Mouse (Mus musculus): Measurements from ENCODE around the gene Prkar2a.

Prkar2a gene

GRCm38 (mm10) chr9:108692226-108693041 is 3.3 kb downstream of the Prkar2a start:
- peak; percentile 79 for DNase-seq (ENCODE audit: low read depth, low spot score)

- DNase-seq (ENCODE audit: low read depth, low spot score): no peak
These were observed 4.8 kb downstream of the Prkar2a start for GRCm38 (mm10) chr9:108693946-108694345.

GRCm38 (mm10) chr9:108694533-108694932 is 5.4 kb downstream of the Prkar2a start:
- DNase-seq (ENCODE audit: low read depth, low spot score): no peak

- DNase-seq (ENCODE audit: low read depth, low spot score): peak; percentile 62
These were observed 13.4 kb downstream of the Prkar2a start for GRCm38 (mm10) chr9:108702476-108702875.

DNA sequence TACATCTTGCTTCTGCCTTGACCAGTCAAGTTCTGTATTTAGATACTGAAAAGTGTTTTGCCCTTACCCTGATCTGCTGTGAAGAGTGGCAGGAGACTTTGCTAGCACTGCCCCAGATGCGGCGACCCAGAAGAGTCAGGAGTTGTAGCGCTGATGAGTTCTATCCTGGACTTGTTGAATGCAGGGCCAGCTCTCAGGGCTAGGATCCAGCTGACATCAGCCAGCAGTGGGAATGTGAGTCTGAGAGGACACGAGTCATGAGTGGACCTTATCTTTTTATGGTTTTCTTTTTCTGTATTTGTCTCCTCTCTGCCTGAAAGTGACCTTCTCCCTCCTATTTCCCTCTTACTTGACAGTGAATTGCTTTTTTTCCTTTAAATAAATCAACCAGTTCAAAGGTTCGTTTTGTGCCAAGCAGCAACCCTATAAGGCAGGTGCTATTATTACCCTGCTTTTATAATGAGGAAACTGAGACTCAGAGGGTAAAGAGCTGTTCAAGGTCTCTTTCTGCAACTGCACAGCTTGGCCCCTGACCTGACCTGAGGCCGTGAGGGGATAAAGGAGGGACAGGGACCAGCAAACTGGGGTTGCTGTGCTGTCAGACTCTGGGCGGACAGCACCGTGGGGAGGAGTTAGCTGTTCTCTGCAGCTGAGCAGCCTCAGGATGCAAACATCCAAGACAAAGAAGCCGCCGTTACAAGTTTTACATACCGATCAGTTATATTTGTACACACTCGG is 14.4 kb downstream of the Prkar2a start:
- DNase-seq (ENCODE audit: low read depth, low spot score): peak; percentile 59

- DNase-seq (ENCODE audit: low read depth, low spot score): peak; percentile 39
These were observed 15.5 kb downstream of the Prkar2a start for GRCm38 (mm10) chr9:108704591-108704990.

DNA sequence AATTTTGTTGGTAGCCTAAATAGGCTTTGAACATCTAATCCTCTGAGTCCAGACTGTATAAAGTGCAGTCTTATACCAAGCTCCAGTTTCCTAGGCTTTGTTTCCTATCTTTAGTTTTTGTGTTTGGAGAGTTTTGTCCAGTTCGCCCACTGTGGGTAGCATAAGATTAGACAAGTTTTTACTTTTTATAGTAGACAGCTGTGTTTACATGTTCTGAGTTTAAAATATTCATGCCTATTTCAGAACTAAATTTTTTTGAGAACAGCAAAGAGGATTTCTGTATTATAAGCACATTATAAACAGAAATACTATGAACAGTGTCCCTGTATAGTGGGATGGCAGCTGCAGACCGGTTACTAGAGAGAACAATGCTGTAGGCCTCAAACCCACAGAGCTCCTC is 18.1 kb downstream of the Prkar2a start:
- DNase-seq (ENCODE audit: low read depth, low spot score): no peak

GRCm38 (mm10) chr9:108708833-108709232 is 19.7 kb downstream of the Prkar2a start:
- no peak for DNase-seq (ENCODE audit: low read depth, low spot score)

GRCm38 (mm10) chr9:108710767-108711166 is 21.7 kb downstream of the Prkar2a start:
- DNase-seq (ENCODE audit: low read depth, low spot score): peak; percentile 72

DNA sequence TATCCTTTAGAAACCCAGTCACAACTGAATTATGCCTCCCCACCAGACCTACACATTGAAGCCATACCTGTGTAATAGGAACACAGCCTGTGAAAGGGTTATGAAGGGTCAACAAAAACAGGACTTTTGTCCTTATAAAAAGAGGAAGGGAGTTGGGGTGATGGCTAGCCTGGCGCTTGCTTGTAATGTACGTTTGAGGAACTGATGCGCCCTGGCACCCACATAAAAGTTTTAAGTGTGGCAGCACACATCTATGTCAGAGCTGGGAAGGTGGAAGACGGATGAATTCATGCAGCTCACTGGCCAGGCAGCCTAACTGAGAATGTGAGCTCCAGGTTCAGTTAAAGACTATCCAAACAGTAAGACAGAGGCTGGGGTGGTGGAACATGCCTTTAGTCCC is 27.1 kb downstream of the Prkar2a start:
- no peak for DNase-seq (ENCODE audit: low read depth, low spot score)

GRCm38 (mm10) chr9:108723751-108724150 is 34.6 kb downstream of the Prkar2a start:
- DNase-seq (ENCODE audit: low read depth, low spot score): peak; percentile 74

- DNase-seq (ENCODE audit: low read depth, low spot score): peak; percentile 47
These were observed 37.0 kb downstream of the Prkar2a start for GRCm38 (mm10) chr9:108726116-108726515.

- no peak for DNase-seq (ENCODE audit: low read depth, low spot score)
These were observed 39.9 kb downstream of the Prkar2a start for GRCm38 (mm10) chr9:108729050-108729449.

GRCm38 (mm10) chr9:108732462-108732861 is 43.3 kb downstream of the Prkar2a start:
- DNase-seq (ENCODE audit: low read depth, low spot score): no peak

DNA sequence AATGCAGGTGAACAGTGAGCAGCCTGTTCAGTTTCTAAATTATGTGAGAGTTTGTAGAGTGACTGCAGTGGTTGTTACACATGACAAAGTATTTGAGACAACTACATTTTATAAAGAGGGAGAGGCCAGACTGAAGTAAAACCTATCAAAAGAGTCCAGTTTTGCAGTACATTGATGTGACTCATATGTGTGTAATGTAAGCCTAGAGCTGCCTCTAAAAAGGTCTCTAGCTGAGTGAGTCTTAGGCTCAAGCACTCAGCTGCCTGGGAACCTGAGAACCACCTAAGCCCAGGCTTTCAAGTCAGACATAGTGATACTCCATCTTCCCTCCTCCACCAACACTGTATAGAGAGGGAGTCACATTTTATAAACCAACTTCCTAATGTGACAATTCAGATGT is 45.5 kb downstream of the Prkar2a start:
- no peak for DNase-seq (ENCODE audit: low read depth, low spot score)

DNA sequence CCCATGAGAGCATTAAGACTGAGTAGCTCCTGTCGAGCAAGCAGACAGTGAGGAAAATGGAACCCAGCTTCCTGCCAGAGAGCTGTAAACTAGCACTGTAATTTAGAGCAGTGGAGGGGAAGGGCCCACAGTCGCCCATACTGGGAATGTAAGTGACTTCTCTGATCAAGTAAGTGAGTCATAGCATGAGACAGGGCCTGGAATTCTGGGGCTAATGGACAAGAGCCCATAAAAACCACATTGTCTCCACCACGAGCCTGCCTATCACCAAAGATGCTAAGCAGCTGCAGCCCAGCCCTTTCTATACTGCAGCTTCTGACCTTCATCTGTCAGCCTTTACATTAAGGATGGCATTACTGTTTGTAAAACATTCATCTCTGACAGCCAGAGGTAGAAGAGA is 50.1 kb downstream of the Prkar2a start:
- DNase-seq (ENCODE audit: low read depth, low spot score): no peak

- no peak for DNase-seq (ENCODE audit: low read depth, low spot score)
These were observed 50.9 kb downstream of the Prkar2a start for GRCm38 (mm10) chr9:108740062-108740461.

DNA sequence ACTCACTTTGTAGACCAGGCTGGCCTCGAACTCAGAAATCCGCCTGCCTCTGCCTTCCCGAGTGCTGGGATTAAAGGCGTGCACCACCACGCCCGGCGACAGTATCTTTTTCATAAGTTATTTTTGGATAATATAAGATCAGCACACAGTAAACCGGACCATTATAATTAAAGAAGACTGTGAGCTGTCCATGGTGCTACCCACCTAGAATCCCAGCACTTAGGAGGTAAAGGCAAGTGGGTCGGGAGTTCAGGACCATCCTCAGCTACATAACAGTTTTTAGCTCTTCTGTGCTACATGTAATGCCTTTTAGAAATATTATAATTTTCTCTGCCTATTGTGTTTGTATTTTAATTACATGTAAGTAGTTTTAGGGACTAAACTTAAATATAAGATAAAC is 52.9 kb downstream of the Prkar2a start:
- DNase-seq (ENCODE audit: low read depth, low spot score): no peak

DNA sequence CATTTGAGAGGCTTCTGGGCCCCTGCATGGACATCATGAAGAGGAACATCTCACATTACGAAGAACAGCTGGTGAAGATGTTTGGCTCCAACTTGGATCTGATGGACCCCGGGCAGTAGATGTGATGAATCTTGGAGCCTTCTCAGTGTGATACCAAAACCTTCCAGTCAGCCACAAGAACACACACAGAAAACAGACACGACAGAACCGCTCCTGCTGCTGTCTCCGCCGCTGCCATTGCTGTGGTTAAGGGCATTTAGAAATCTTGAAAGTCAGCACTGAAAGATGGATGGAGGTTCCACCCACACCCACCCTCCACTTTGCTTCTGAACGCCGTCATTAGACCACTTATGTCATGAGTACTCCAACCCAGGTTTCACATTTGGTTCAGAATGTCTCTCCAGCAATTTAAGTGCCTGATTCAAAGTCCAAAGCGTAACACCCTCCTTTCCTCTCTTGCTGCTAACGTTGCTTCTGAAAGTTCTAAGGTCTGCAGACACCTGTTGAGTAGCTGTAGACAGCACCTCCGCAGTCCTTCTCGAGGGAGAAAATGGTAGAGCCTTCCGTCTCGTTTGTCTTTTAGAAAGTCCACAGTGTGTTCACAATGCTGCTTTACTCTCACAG is 57.9 kb downstream of the Prkar2a start:
- DNase-seq (ENCODE audit: low read depth, low spot score): peak; percentile 55

DNA sequence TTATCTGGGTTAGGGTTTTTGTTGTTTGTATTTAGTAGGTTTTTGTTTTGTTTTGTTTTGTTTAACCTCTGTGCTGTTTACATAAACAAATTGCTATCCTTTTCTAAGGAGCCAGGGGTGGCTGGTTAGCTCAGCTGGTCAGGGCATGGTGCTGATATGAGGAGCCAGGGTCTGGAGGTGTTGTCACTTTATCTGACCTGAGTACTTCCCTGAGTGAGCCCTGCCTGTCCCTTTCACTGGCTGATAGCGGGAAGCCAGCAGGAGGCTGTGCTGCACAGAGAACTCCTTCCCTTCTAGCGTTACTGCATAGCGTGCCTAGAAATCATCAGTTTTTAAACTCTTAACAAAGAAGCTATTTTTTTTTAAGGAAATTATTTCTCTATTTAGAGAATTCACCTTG is 58.6 kb downstream of the Prkar2a start:
- DNase-seq (ENCODE audit: low read depth, low spot score): no peak

- DNase-seq (ENCODE audit: low read depth, low spot score): no peak
These were observed 59.6 kb downstream of the Prkar2a start for GRCm38 (mm10) chr9:108748600-108749183.

GRCm38 (mm10) chr9:108750616-108751015 is 61.5 kb downstream of the Prkar2a start:
- no peak for DNase-seq (ENCODE audit: low read depth, low spot score)
